9 mouse cellular contexts compared by ENCODE assay signal in genomic region chr13:95994705-95995703, GRCm38 (mm10).
DNase-seq lines count a peak whose midpoint lies in the region; ATAC-seq lines count a peak whose summit lies in the region.
"Had no signal": no experiment of that assay in that cellular context is flagged by ENCODE, and none has a peak within 500 bp of the region (broad histone marks: within the 10 kb centered on the region; RNA-seq: fewer than 3 reads in every experiment).

No protein-coding gene starts in this region.

- H3K36me3 ChIP-seq in embryonic facial prominence, embryonic 11.5 days (replicated peaks; ENCODE audit: control insufficient read depth, insufficient read depth, low read depth, low read length), result no peaks in the 10 kb centered on the region
- no peaks in the 10 kb centered on the region for H3K36me3 ChIP-seq in embryonic facial prominence, embryonic 10.5 days (replicated peaks)
- H3K36me3 ChIP-seq in forebrain, embryonic 15.5 days, result no peaks in the 10 kb centered on the region

- 71% methylated on average over 27 of the region's 27 CpGs for WGBS in embryonic facial prominence, embryonic 11.5 days
- 72% methylated on average over 27 of the region's 27 CpGs for WGBS in embryonic facial prominence, embryonic 10.5 days
- WGBS in forebrain, embryonic 15.5 days, result 19% methylated on average over 27 of the region's 27 CpGs

- H3K27ac ChIP-seq in embryonic facial prominence, embryonic 11.5 days (replicated peaks; ENCODE audit: low read depth, low read length), result no peak overlapping the region
- H3K27ac ChIP-seq in embryonic facial prominence, embryonic 10.5 days (replicated peaks), result no peak overlapping the region
- peak overlapping the region; percentile 21; the same call in 1 of the 2 replicates for H3K27ac ChIP-seq in forebrain, embryonic 15.5 days (replicated peaks)

- no peak overlapping the region for H3K9ac ChIP-seq in embryonic facial prominence, embryonic 11.5 days (replicated peaks; ENCODE audit: low read length)
- H3K9ac ChIP-seq in forebrain, embryonic 15.5 days (replicated peaks), result no peak overlapping the region

- no peaks in the 10 kb centered on the region for H3K9me3 ChIP-seq in embryonic facial prominence, embryonic 11.5 days (replicated peaks; ENCODE audit: control insufficient read depth, low read length)
- no peaks in the 10 kb centered on the region; the same call in 1 of the 2 replicates for H3K9me3 ChIP-seq in embryonic facial prominence, embryonic 10.5 days
- H3K9me3 ChIP-seq in forebrain, embryonic 15.5 days, result no peaks in the 10 kb centered on the region

- H3K27me3 ChIP-seq in embryonic facial prominence, embryonic 11.5 days (ENCODE audit: control insufficient read depth, insufficient read depth, low read length), result no peaks in the 10 kb centered on the region
- no peaks in the 10 kb centered on the region for H3K27me3 ChIP-seq in embryonic facial prominence, embryonic 10.5 days (replicated peaks; ENCODE audit: low read depth, poor library complexity, severe bottlenecking)
- H3K27me3 ChIP-seq in forebrain, embryonic 15.5 days, result no peaks in the 10 kb centered on the region

- intact Hi-C loops in left cerebral cortex, postnatal 25 days (cut with DNase I), result no loop called here

- no peak overlapping the region for H3K4me2 ChIP-seq in embryonic facial prominence, embryonic 11.5 days (ENCODE audit: low read depth, low read length)
- peak overlapping the region; percentile 25 for H3K4me2 ChIP-seq in forebrain, embryonic 15.5 days (replicated peaks)

- no peak overlapping the region for H3K4me3 ChIP-seq in embryonic facial prominence, embryonic 11.5 days (ENCODE audit: low read depth, low read length)
- no peak overlapping the region for H3K4me3 ChIP-seq in embryonic facial prominence, embryonic 10.5 days
- no peak overlapping the region for H3K4me3 ChIP-seq in forebrain, embryonic 15.5 days
- H3K4me3 ChIP-seq: megakaryocyte, embryonic 14.5 days had no signal

- peak; percentile 30 for DNase-seq in embryonic facial prominence, embryonic 11.5 days (ENCODE audit: low spot score)
- DNase-seq in embryonic facial prominence, embryonic 10.5 days (ENCODE audit: low spot score), result no peak
- peak; percentile 59 for DNase-seq in brain, adult 2 months (ENCODE audit: low read depth, low spot score)
- DNase-seq in mesoderm, embryonic 11.5 days (ENCODE audit: low read depth, low spot score), result peak; percentile 46
- no peak for DNase-seq in T-cell, adult 2 months (ENCODE audit: low spot score)
- DNase-seq in left cerebral cortex, adult 9 months (ENCODE audit: low spot score in 2 of 2), result no peak
- no peak for DNase-seq in left cerebral cortex, postnatal 25 days (ENCODE audit: low spot score in 2 of 2)

- no peaks in the 10 kb centered on the region for H3K4me1 ChIP-seq in embryonic facial prominence, embryonic 11.5 days (ENCODE audit: control insufficient read depth, insufficient read depth, low read length)
- peaks cover 11% of the 10 kb centered on the region; the same call in 1 of the 2 replicates for H3K4me1 ChIP-seq in embryonic facial prominence, embryonic 10.5 days
- peaks cover 15% of the 10 kb centered on the region for H3K4me1 ChIP-seq in forebrain, embryonic 15.5 days
- H3K4me1 ChIP-seq: megakaryocyte, embryonic 14.5 days had no signal

- peak; percentile 34; the same call in 1 of the 2 replicates for ATAC-seq in embryonic facial prominence, embryonic 11.5 days (replicated peaks; ENCODE audit: insufficient number of reproducible peaks, low FRiP score, low TSS enrichment, low read depth)
- peak; percentile 93 for ATAC-seq in forebrain, embryonic 15.5 days (replicated peaks)

Comparison
In these comparisons a context has a peak if more than half of its experiments do, and no peak if none do; other contexts are left out.
1. DNase-seq: peak in embryonic facial prominence, embryonic 11.5 days (single experiment), brain, adult 2 months (single experiment) and mesoderm, embryonic 11.5 days (single experiment); none in embryonic facial prominence, embryonic 10.5 days (single experiment), T-cell, adult 2 months (single experiment), left cerebral cortex, adult 9 months (0 of 2) and left cerebral cortex, postnatal 25 days (0 of 2).